Mouse (Mus musculus) lung, adult 2 months (tissue): ENCODE measurements around the gene Shank2.

Source experiments
- CTCF ChIP-seq: fragments of 200-500 bp; IDR thresholded peaks from 2 replicates; pipeline ENCODE4 v1.5.1; 2011; ENCODE audit warnings: mild to moderate bottlenecking, low read length, control low read depth; ENCODE audit not compliant: insufficient read depth
- POLR2A ChIP-seq: fragments of 200-500 bp; IDR thresholded peaks from 2 replicates; pipeline ENCODE4 v1.6.1; 2011; ENCODE audit warnings: low read depth, mild to moderate bottlenecking, control low read depth, low read length, borderline replicate concordance; ENCODE audit errors: extremely low read depth

DNA sequence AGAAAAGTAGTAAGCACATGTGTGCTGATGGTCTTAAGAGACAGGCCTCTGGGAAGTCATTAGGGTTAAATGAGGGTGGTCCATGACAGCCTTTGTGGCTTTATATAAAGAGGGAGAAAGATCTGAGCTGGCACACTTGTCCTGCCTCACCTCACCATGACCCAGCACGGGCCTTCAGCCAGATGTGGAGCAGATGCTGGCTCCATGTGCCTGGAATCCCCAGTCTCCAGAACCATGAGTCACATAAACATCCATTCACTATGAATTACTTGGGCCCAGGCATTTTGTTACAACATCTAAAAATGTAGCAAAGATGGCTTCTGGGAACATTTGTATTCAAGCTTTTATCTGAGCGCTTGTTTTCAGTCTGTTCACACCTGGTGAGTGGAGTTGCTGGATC lies 297.6 kb downstream of the Shank2 start:
- no peak for TF ChIP-seq CTCF
- TF ChIP-seq POLR2A = no peak
